ENCODE assay signal across 9 mouse cellular contexts in the genomic region with DNA sequence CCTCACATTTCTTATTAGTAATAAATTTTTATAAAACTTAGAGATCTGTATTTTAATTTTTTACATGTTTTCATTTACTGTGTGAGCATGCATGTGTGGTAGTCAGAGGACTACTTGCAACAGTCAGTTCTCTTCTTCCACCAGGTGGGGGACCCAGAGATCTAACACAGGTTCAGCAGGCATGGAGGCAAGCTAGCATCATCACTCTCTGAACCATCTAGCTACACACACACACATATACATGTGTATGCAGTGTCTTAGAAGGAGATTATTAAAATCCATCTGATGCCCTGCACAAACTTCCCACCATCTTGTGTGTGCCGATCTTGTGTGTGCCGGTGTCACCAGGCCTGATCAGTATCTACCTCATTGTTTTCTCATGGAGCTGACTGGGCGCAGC. TPM values are rescaled to one million over a fixed set of nuclear protein-coding genes. Genes with fewer than 3 reads are reported as not detected.
DNase-seq lines count a peak whose midpoint lies in the region; ATAC-seq lines count a peak whose summit lies in the region.
"Had no signal": no experiment of that assay in that cellular context is flagged by ENCODE, and none has a peak within 500 bp of the region (broad histone marks: within the 10 kb centered on the region; RNA-seq: fewer than 3 reads in every experiment).

No protein-coding gene starts in this region.

- ATAC-seq in embryonic facial prominence, embryonic 11.5 days (replicated peaks; ENCODE audit: insufficient number of reproducible peaks, low FRiP score, low TSS enrichment, low read depth), result peak; percentile 53; the same call in 1 of the 2 replicates
- ATAC-seq in megakaryocyte progenitor cell, adult 5-6 weeks (replicated peaks; ENCODE audit: poor library complexity), result peak; percentile 78
- ATAC-seq in stomach, embryonic 16.5 days (ENCODE audit: insufficient read depth, low FRiP score), result peak; percentile 68; the same call in 1 of the 2 replicates

- no peak overlapping the region for H3K4me2 ChIP-seq in embryonic facial prominence, embryonic 11.5 days (ENCODE audit: low read depth, low read length)
- no peak overlapping the region for H3K4me2 ChIP-seq in stomach, embryonic 16.5 days (ENCODE audit: low read depth, low read length)

- no peak overlapping the region for H3K9ac ChIP-seq in embryonic facial prominence, embryonic 11.5 days (replicated peaks; ENCODE audit: low read length)
- H3K9ac ChIP-seq in stomach, embryonic 16.5 days (ENCODE audit: low read length), result no peak overlapping the region

- intact Hi-C loops in heart, postnatal 25 days (cut with DNase I), result loop anchor here (2.0 to 10.0 kb wide), 4 partner anchors 90 to 1302 kb away; no protein-coding TSS in a partner anchor

- H3K4me3 ChIP-seq in embryonic facial prominence, embryonic 11.5 days (ENCODE audit: low read depth, low read length), result no peak overlapping the region
- H3K4me3 ChIP-seq in hindbrain, embryonic 10.5 days, result no peak overlapping the region
- no peak overlapping the region for H3K4me3 ChIP-seq in stomach, embryonic 16.5 days (replicated peaks; ENCODE audit: low read length)

- H3K27ac ChIP-seq in embryonic facial prominence, embryonic 11.5 days (replicated peaks; ENCODE audit: low read depth, low read length), result no peak overlapping the region
- H3K27ac ChIP-seq in hindbrain, embryonic 10.5 days, result no peak overlapping the region
- no peak overlapping the region for H3K27ac ChIP-seq in stomach, embryonic 16.5 days (ENCODE audit: low read length)
- H3K27ac ChIP-seq: macrophage had no signal

- H3K9me3 ChIP-seq in embryonic facial prominence, embryonic 11.5 days (replicated peaks; ENCODE audit: control insufficient read depth, low read length), result no peaks in the 10 kb centered on the region
- no peaks in the 10 kb centered on the region for H3K9me3 ChIP-seq in hindbrain, embryonic 10.5 days
- H3K9me3 ChIP-seq in stomach, embryonic 16.5 days (replicated peaks; ENCODE audit: control insufficient read depth, low read length), result no peaks in the 10 kb centered on the region

- H3K27me3 ChIP-seq in embryonic facial prominence, embryonic 11.5 days (ENCODE audit: control insufficient read depth, insufficient read depth, low read length), result no peaks in the 10 kb centered on the region
- H3K27me3 ChIP-seq in hindbrain, embryonic 10.5 days (ENCODE audit: insufficient read depth, poor library complexity, severe bottlenecking), result no peaks in the 10 kb centered on the region
- no peaks in the 10 kb centered on the region for H3K27me3 ChIP-seq in stomach, embryonic 16.5 days (ENCODE audit: control insufficient read depth, insufficient read depth, low read length)

- H3K4me1 ChIP-seq in embryonic facial prominence, embryonic 11.5 days (ENCODE audit: control insufficient read depth, insufficient read depth, low read length), result no peaks in the 10 kb centered on the region
- H3K4me1 ChIP-seq in hindbrain, embryonic 10.5 days (replicated peaks), result 0 out of 2 replicates have a peak, but pooled peaks cover 2% of the 10 kb centered on the region
- no peaks in the 10 kb centered on the region for H3K4me1 ChIP-seq in stomach, embryonic 16.5 days (ENCODE audit: control insufficient read depth, insufficient read depth, low read length)

- DNase-seq in heart, adult 11 months, result peak; percentile 70
- no peak for DNase-seq in heart, postnatal 25 days (ENCODE audit: low spot score)
- peak; percentile 76 for DNase-seq in adipocyte (ENCODE audit: low spot score)
- peak; percentile 74 for DNase-seq in embryonic facial prominence, embryonic 11.5 days (ENCODE audit: low spot score)
- peak; percentile 35 for DNase-seq in hindbrain, embryonic 10.5 days (ENCODE audit: low spot score)
- peak; percentile 70 to 83 for DNase-seq in layer of hippocampus, postnatal 10 days (ENCODE audit: low spot score in 2 of 2)

- H3K36me3 ChIP-seq in embryonic facial prominence, embryonic 11.5 days (replicated peaks; ENCODE audit: control insufficient read depth, insufficient read depth, low read depth, low read length), result no peaks in the 10 kb centered on the region
- no peaks in the 10 kb centered on the region for H3K36me3 ChIP-seq in hindbrain, embryonic 10.5 days
- no peaks in the 10 kb centered on the region for H3K36me3 ChIP-seq in stomach, embryonic 16.5 days (ENCODE audit: control insufficient read depth, insufficient read depth, low read length)

- 62% methylated on average over 3 of the region's 3 CpGs for WGBS in embryonic facial prominence, embryonic 11.5 days
- 82% methylated on average over 3 of the region's 3 CpGs for WGBS in hindbrain, embryonic 10.5 days
- 74% methylated on average over 3 of the region's 3 CpGs for WGBS in stomach, embryonic 16.5 days

RNA-seq across cellular contexts. Expression of a gene that starts 15.0 kb away (rescaled TPM):
- total RNA-seq in heart, postnatal 25 days (2021), result not detected
- polyA plus RNA-seq in embryonic facial prominence, embryonic 11.5 days (2014; fragmentation: Nextera tagmentation; extraction: Ambion mirVana), result not detected in 2 replicates
- polyA plus RNA-seq in hindbrain, embryonic 10.5 days (2016; fragmentation: Nextera tagmentation; extraction: Ambion mirVana), result not detected in 2 replicates
- not detected for total RNA-seq in layer of hippocampus, postnatal 10 days (2021)
- not detected in 2 replicates for total RNA-seq in megakaryocyte progenitor cell, adult 5-6 weeks (2015)
- not detected in 2 replicates for total RNA-seq in megakaryocyte progenitor cell, adult 5-6 weeks (2017)
- polyA plus RNA-seq in stomach, embryonic 16.5 days (2015; fragmentation: Nextera tagmentation; extraction: Ambion mirVana), result not detected in 2 replicates
- polyA plus RNA-seq: macrophage had no signal

RNA-seq across cellular contexts. Expression of a gene that starts 24.4 kb away (rescaled TPM):
- total RNA-seq in heart, postnatal 25 days (2021), result not detected
- not detected in 2 replicates for polyA plus RNA-seq in embryonic facial prominence, embryonic 11.5 days (2014; fragmentation: Nextera tagmentation; extraction: Ambion mirVana)
- polyA plus RNA-seq in hindbrain, embryonic 10.5 days (2016; fragmentation: Nextera tagmentation; extraction: Ambion mirVana), result not detected in 2 replicates
- total RNA-seq in layer of hippocampus, postnatal 10 days (2021), result not detected
- total RNA-seq in megakaryocyte progenitor cell, adult 5-6 weeks (2015), result not detected in 2 replicates
- total RNA-seq in megakaryocyte progenitor cell, adult 5-6 weeks (2017), result not detected in 2 replicates
- polyA plus RNA-seq in stomach, embryonic 16.5 days (2015; fragmentation: Nextera tagmentation; extraction: Ambion mirVana), result not detected in 2 replicates
- polyA plus RNA-seq: macrophage had no signal

RNA-seq across cellular contexts. Expression of a gene that starts 39.0 kb away (rescaled TPM):
- total RNA-seq in heart, postnatal 25 days (2021), result not detected
- not detected in 2 replicates for polyA plus RNA-seq in embryonic facial prominence, embryonic 11.5 days (2014; fragmentation: Nextera tagmentation; extraction: Ambion mirVana)
- polyA plus RNA-seq in hindbrain, embryonic 10.5 days (2016; fragmentation: Nextera tagmentation; extraction: Ambion mirVana), result not detected in 2 replicates
- not detected for total RNA-seq in layer of hippocampus, postnatal 10 days (2021)
- total RNA-seq in megakaryocyte progenitor cell, adult 5-6 weeks (2015), result not detected in 2 replicates
- total RNA-seq in megakaryocyte progenitor cell, adult 5-6 weeks (2017), result not detected in 2 replicates
- polyA plus RNA-seq in stomach, embryonic 16.5 days (2015; fragmentation: Nextera tagmentation; extraction: Ambion mirVana), result not detected in 2 replicates
- polyA plus RNA-seq: macrophage had no signal
